12 mouse cellular contexts compared by ENCODE assay signal in genomic region chr9:44147290-44147689, GRCm38 (mm10). TPM values are rescaled to one million over a fixed set of nuclear protein-coding genes. Genes with fewer than 3 reads are reported as not detected.
DNase-seq lines count a peak whose midpoint lies in the region; ATAC-seq lines count a peak whose summit lies in the region.
"Had no signal": no experiment of that assay in that cellular context is flagged by ENCODE, and none has a peak within 500 bp of the region (broad histone marks: within the 10 kb centered on the region; RNA-seq: fewer than 3 reads in every experiment).

No protein-coding gene starts in this region.

- no peaks in the 10 kb centered on the region for H3K4me1 ChIP-seq in hindbrain, embryonic 12.5 days
- H3K4me1 ChIP-seq: midbrain, embryonic 15.5 days had no signal

- 74% methylated on average over 3 of the region's 3 CpGs for WGBS in hindbrain, embryonic 12.5 days

- H3K9ac ChIP-seq in hindbrain, embryonic 12.5 days, result no peak overlapping the region
- H3K9ac ChIP-seq: midbrain, embryonic 15.5 days had no signal

- peak; percentile 66 for ATAC-seq in erythroid progenitor cell, adult 5-6 weeks (replicated peaks; ENCODE audit: low FRiP score, poor library complexity, severe bottlenecking)
- no peak for ATAC-seq in hindbrain, embryonic 12.5 days (ENCODE audit: low FRiP score)
- ATAC-seq: midbrain, embryonic 15.5 days had no signal

- H3K36me3 ChIP-seq in hindbrain, embryonic 12.5 days, result peaks cover 52% of the 10 kb centered on the region

- no peaks in the 10 kb centered on the region for H3K27me3 ChIP-seq in hindbrain, embryonic 12.5 days
- H3K27me3 ChIP-seq: midbrain, embryonic 15.5 days had no signal

- no peaks in the 10 kb centered on the region for H3K9me3 ChIP-seq in hindbrain, embryonic 12.5 days (replicated peaks)
- H3K9me3 ChIP-seq: midbrain, embryonic 15.5 days had no signal

- no peak overlapping the region for H3K4me2 ChIP-seq in hindbrain, embryonic 12.5 days (replicated peaks)
- H3K4me2 ChIP-seq: midbrain, embryonic 15.5 days had no signal

- no peak overlapping the region for H3K27ac ChIP-seq in hindbrain, embryonic 12.5 days
- H3K27ac ChIP-seq: midbrain, embryonic 15.5 days had no signal

- DNase-seq in kidney, adult 18-20 months, result peak; percentile 29
- DNase-seq in kidney, adult 11 months, result no peak
- DNase-seq in 3T3-L1 (ENCODE audit: low read depth, low spot score), result peak; percentile 48
- DNase-seq in B cell, adult 2 months, result peak; percentile 31 to 42
- no peak for DNase-seq in ovary, postnatal 36 days (ENCODE audit: low spot score)
- DNase-seq: embryo, embryonic 11 days; right cerebral cortex, postnatal 4 days had no signal

- H3K4me3 ChIP-seq in hindbrain, embryonic 12.5 days, result no peak overlapping the region
- H3K4me3 ChIP-seq: midbrain, embryonic 15.5 days had no signal

RNA-seq across cellular contexts. Expression of gene Mcam, which starts 13.0 kb away (rescaled TPM):
- not detected in 2 replicates for total RNA-seq in erythroid progenitor cell, adult 5-6 weeks (2015; ENCODE audit: low replicate concordance)
- total RNA-seq in erythroid progenitor cell, adult 5-6 weeks (2017; ENCODE audit: low replicate concordance), result 0.30 TPM in 1 of 2 replicates, not detected in the other
- 14.5 and 15.4 TPM in 2 replicates for polyA plus RNA-seq in hindbrain, embryonic 12.5 days (2016; fragmentation: Nextera tagmentation; extraction: Ambion mirVana)

RNA-seq across cellular contexts. Expression of gene Rnf26, which starts 34.0 kb away (rescaled TPM):
- total RNA-seq in erythroid progenitor cell, adult 5-6 weeks (2015; ENCODE audit: low replicate concordance), result 83.4 and 94.4 TPM in 2 replicates
- total RNA-seq in erythroid progenitor cell, adult 5-6 weeks (2017; ENCODE audit: low replicate concordance), result 43.9 and 53.3 TPM in 2 replicates
- polyA plus RNA-seq in hindbrain, embryonic 12.5 days (2016; fragmentation: Nextera tagmentation; extraction: Ambion mirVana), result 57.1 and 61.4 TPM in 2 replicates

RNA-seq across cellular contexts. Expression of gene Gm49380, which starts 34.0 kb away (rescaled TPM):
- total RNA-seq in erythroid progenitor cell, adult 5-6 weeks (2015; ENCODE audit: low replicate concordance), result not detected in 2 replicates
- 1.4 TPM in 1 of 2 replicates, not detected in the other for total RNA-seq in erythroid progenitor cell, adult 5-6 weeks (2017; ENCODE audit: low replicate concordance)
- polyA plus RNA-seq in hindbrain, embryonic 12.5 days (2016; fragmentation: Nextera tagmentation; extraction: Ambion mirVana), result 0.26 and 0.30 TPM in 2 replicates
- polyA plus RNA-seq: limb, embryonic 11.5 days had no signal

RNA-seq across cellular contexts. Expression of gene C1qtnf5, which starts 40.2 kb away (rescaled TPM):
- total RNA-seq in erythroid progenitor cell, adult 5-6 weeks (2015; ENCODE audit: low replicate concordance), result not detected in 2 replicates
- total RNA-seq in erythroid progenitor cell, adult 5-6 weeks (2017; ENCODE audit: low replicate concordance), result 1.4 TPM in 1 of 2 replicates, not detected in the other
- 1.4 and 1.8 TPM in 2 replicates for polyA plus RNA-seq in hindbrain, embryonic 12.5 days (2016; fragmentation: Nextera tagmentation; extraction: Ambion mirVana)

RNA-seq across cellular contexts. Expression of gene Mfrp, which starts 45.8 kb away (rescaled TPM):
- not detected in 2 replicates for total RNA-seq in erythroid progenitor cell, adult 5-6 weeks (2015; ENCODE audit: low replicate concordance)
- total RNA-seq in erythroid progenitor cell, adult 5-6 weeks (2017; ENCODE audit: low replicate concordance), result not detected in 2 replicates
- 0.14 and 0.30 TPM in 2 replicates for polyA plus RNA-seq in hindbrain, embryonic 12.5 days (2016; fragmentation: Nextera tagmentation; extraction: Ambion mirVana)
- total RNA-seq: adrenal gland, adult 18-20 months had no signal

Comparison
In these comparisons a context has a peak if more than half of its experiments do, and no peak if none do; other contexts are left out.
1. DNase-seq: peak in kidney, adult 18-20 months (single experiment), 3T3-L1 (single experiment) and B cell, adult 2 months (2 of 2); none in kidney, adult 11 months (single experiment) and ovary, postnatal 36 days (single experiment).